Mouse (Mus musculus) liver, embryonic 16.5 days (tissue): ENCODE measurements at regions not wholly inside any gene's neighbourhood (a gene's known extent, or its start where the extent isn't known, plus 50 kb on each side); places are given as distances from the start of the nearest gene placed in this dataset.

ENCODE experiments used
- ATAC-seq: fragments of 200-750 bp; cut with Nextera tagmentation; 2 replicates; pipeline ENCODE4 v1.8.0; 2017; ENCODE audit warnings: low read depth, mild to moderate bottlenecking, moderate number of reproducible peaks, moderate library complexity
- H3K27ac ChIP-seq: fragments of 300-500 bp; sonication (generic); 2 replicates; pipeline ENCODE4 v1.5.1; 2014; ENCODE audit warnings: mild to moderate bottlenecking, low read length
- H3K27me3 ChIP-seq: fragments of 300-500 bp; sonication (generic); 2 replicates; pipeline ENCODE4 v1.6.1; 2014; ENCODE audit warnings: low read depth, low read length, mixed read lengths; ENCODE audit not compliant: control insufficient read depth, insufficient read depth
- H3K36me3 ChIP-seq: fragments of 300-500 bp; sonication (generic); 2 replicates; pipeline ENCODE4 v1.6.1; 2014; ENCODE audit warnings: mild to moderate bottlenecking; ENCODE audit not compliant: control insufficient read depth, insufficient read depth
- H3K4me1 ChIP-seq: fragments of 300-500 bp; sonication (generic); 2 replicates; pipeline ENCODE4 v1.6.1; 2014; ENCODE audit warnings: low read depth, low read length, mixed read lengths; ENCODE audit not compliant: control insufficient read depth
- H3K4me2 ChIP-seq: fragments of 300-500 bp; sonication (generic); 2 replicates; pipeline ENCODE4 v1.6.1; 2014; ENCODE audit warnings: low read depth, low read length, mixed read lengths
- H3K4me3 ChIP-seq: fragments of 300-500 bp; sonication (generic); 2 replicates; pipeline ENCODE4 v1.5.1; 2014; ENCODE audit warnings: low read depth, mild to moderate bottlenecking, low read length
- H3K9ac ChIP-seq: fragments of 300-500 bp; sonication (generic); 2 replicates; pipeline ENCODE4 v1.6.1; 2014; ENCODE audit warnings: low read depth, low read length
- H3K9me3 ChIP-seq: fragments of 300-500 bp; sonication (generic); replicated peaks from 2 replicates; pipeline ENCODE4 v1.6.1; 2016; ENCODE audit warnings: low read length; ENCODE audit not compliant: control insufficient read depth
- WGBS: fragments of 180-500 bp; shearing (Covaris S2); extraction: QIAGEN DNeasy Blood & Tissue Kit; methylation state at CpG from one replicate; pipeline ENCODE4 v1.1.7; 2014; ENCODE audit not compliant: insufficient replicate concordance; 5-methylcytosine and 5-hydroxymethylcytosine counted together

DNA sequence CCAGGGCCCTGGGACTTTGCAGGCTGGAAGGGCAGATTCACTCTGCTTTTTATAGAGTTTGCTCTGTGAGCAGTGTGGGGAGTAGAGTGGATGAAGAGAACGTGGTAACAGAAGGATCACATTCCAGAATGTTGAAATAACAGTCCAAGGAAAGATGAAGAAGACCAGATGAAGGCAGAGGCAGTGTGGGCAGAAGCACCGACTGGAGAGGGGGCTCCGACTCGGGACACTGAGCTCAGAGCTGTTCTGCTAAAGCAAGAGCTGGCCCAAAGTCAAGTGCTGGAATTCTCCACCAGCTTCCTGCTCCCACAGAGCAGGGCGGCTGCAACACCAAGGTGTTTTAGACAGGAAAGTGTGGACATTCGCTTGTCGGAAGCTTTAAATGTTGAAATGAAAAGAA is 230.9 kb upstream of the Nr4a3 start:
- no peaks in the 10 kb centered on the region for H3K36me3 ChIP-seq
- H3K27me3 ChIP-seq, result no peaks in the 10 kb centered on the region
- H3K4me3 ChIP-seq, result no peak overlapping the region
- no peak overlapping the region for H3K4me2 ChIP-seq
- ATAC-seq, result no peak
- 63% methylated on average over 7 of the region's 7 CpGs for WGBS
- no peak overlapping the region for H3K9ac ChIP-seq
- H3K9me3 ChIP-seq, result no peaks in the 10 kb centered on the region
- no peaks in the 10 kb centered on the region for H3K4me1 ChIP-seq
- no peak overlapping the region for H3K27ac ChIP-seq

GRCm38 (mm10) chr4:47818371-47819159 is 226.4 kb upstream of the Nr4a3 start:
- H3K9me3 ChIP-seq, result no peaks in the 10 kb centered on the region
- H3K36me3 ChIP-seq, result no peaks in the 10 kb centered on the region
- no peak overlapping the region for H3K4me3 ChIP-seq
- no peaks in the 10 kb centered on the region for H3K4me1 ChIP-seq
- H3K27me3 ChIP-seq, result no peaks in the 10 kb centered on the region
- H3K27ac ChIP-seq, result no peak overlapping the region
- H3K4me2 ChIP-seq, result no peak overlapping the region
- no peak for ATAC-seq
- H3K9ac ChIP-seq, result no peak overlapping the region
- WGBS, result 70% methylated on average over 18 of the region's 18 CpGs

DNA sequence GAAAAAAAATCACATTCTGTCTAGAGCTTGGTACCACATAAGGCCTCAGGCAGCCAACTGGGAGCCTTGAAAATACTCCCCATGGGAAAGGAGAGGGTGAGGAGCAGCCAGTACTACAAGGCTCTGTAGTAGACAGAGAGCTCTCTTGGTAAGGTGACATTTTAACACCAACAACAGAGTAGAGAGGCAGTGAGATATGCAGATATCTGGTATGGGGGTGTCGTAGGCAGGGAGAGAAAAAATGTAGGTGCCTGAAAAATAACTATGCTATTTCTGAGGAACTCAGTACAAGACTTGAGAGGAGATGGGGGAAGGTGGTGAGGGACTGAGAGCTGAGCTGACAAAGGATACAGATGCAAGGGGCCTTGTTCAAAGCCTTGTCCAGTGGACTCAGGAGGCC is 224.4 kb upstream of the Nr4a3 start:
- H3K4me2 ChIP-seq, result no peak overlapping the region
- no peak overlapping the region for H3K4me3 ChIP-seq
- 62% methylated on average over 1 of the region's 1 CpGs for WGBS
- H3K27ac ChIP-seq, result no peak overlapping the region
- no peaks in the 10 kb centered on the region for H3K36me3 ChIP-seq
- H3K27me3 ChIP-seq, result no peaks in the 10 kb centered on the region
- H3K9ac ChIP-seq, result no peak overlapping the region
- ATAC-seq, result no peak
- H3K4me1 ChIP-seq, result no peaks in the 10 kb centered on the region
- H3K9me3 ChIP-seq, result no peaks in the 10 kb centered on the region

- Histone ChIP-seq H3K27ac (no peak overlapping the region), H3K27me3 (no peaks in the 10 kb centered on the region), H3K9ac (no peak overlapping the region), H3K4me1 (no peaks in the 10 kb centered on the region), H3K36me3 (no peaks in the 10 kb centered on the region), H3K9me3 (no peaks in the 10 kb centered on the region), H3K4me3 (no peak overlapping the region), H3K4me2 (no peak overlapping the region)
- 69% methylated on average over 9 of the region's 9 CpGs for WGBS
- ATAC-seq, result no peak
These were observed 221.7 kb upstream of the Nr4a3 start for GRCm38 (mm10) chr4:47823299-47823698.

DNA sequence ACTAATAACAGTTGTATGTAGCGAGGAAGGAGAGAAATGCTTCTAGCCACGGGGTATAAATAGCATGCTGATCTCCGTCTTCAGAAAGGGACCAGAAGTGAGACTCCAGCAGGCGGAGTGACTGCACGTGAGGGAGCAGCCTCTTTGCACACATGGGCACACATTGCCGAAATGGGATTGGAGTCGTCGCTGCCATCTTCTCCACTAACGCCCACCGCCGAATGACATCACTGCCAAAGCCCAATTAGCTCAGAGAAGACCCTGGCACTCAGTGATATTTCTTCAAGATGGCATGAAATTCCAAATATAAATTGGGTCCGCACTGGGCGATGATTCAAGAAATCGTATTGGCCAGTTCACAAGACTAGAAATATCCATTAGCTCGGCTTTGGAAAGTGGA is 220.9 kb upstream of the Nr4a3 start:
- Histone ChIP-seq H3K27me3 (no peaks in the 10 kb centered on the region), H3K4me2 (no peak overlapping the region), H3K27ac (no peak overlapping the region), H3K9me3 (no peaks in the 10 kb centered on the region), H3K4me1 (no peaks in the 10 kb centered on the region), H3K4me3 (no peak overlapping the region), H3K9ac (no peak overlapping the region), H3K36me3 (no peaks in the 10 kb centered on the region)
- 73% methylated on average over 15 of the region's 15 CpGs for WGBS
- ATAC-seq, result no peak

GRCm38 (mm10) chr4:47832905-47833304 is 212.0 kb upstream of the Nr4a3 start:
- 18% methylated on average over 2 of the region's 2 CpGs for WGBS
- no peak for ATAC-seq
- Histone ChIP-seq H3K36me3 (no peaks in the 10 kb centered on the region), H3K9me3 (no peaks in the 10 kb centered on the region), H3K4me3 (no peak overlapping the region), H3K27me3 (no peaks in the 10 kb centered on the region), H3K4me2 (no peak overlapping the region), H3K27ac (no peak overlapping the region), H3K9ac (no peak overlapping the region), H3K4me1 (no peaks in the 10 kb centered on the region)

DNA sequence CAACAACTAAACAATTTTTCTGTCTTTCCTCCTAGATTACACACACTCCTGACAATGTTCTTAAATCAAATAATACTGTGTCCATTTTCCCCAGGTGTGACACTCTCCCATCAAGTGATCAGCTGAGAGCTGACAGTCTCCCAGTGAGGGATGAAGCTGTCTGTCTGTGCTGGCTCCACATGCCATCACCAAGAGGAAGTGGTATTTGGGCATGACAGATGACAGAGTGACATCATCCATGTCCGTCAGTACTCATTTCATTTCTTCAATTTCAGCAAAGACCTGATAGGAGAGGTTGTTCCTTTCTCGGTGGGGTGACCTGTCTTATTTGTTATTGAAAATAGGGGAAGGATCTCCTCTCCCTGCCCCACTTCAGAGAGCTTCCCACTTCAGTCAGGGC is 206.5 kb upstream of the Nr4a3 start:
- no peak overlapping the region for H3K4me2 ChIP-seq
- no peaks in the 10 kb centered on the region for H3K4me1 ChIP-seq
- H3K9ac ChIP-seq, result no peak overlapping the region
- WGBS, result 19% methylated on average over 2 of the region's 2 CpGs
- H3K36me3 ChIP-seq, result no peaks in the 10 kb centered on the region
- H3K27me3 ChIP-seq, result no peaks in the 10 kb centered on the region
- no peaks in the 10 kb centered on the region for H3K9me3 ChIP-seq
- ATAC-seq, result no peak
- no peak overlapping the region for H3K27ac ChIP-seq
- no peak overlapping the region for H3K4me3 ChIP-seq

GRCm38 (mm10) chr4:47842128-47842656 is 202.8 kb upstream of the Nr4a3 start:
- Histone ChIP-seq H3K4me2 (no peak overlapping the region), H3K36me3 (no peaks in the 10 kb centered on the region), H3K27me3 (no peaks in the 10 kb centered on the region), H3K4me1 (no peaks in the 10 kb centered on the region), H3K9me3 (no peaks in the 10 kb centered on the region), H3K4me3 (no peak overlapping the region), H3K9ac (no peak overlapping the region), H3K27ac (no peak overlapping the region)
- ATAC-seq, result no peak
- 18% methylated on average over 3 of the region's 3 CpGs for WGBS

- H3K9ac ChIP-seq, result no peak overlapping the region
- H3K4me3 ChIP-seq, result no peak overlapping the region
- no peak for ATAC-seq
- WGBS, result 53% methylated on average over 4 of the region's 4 CpGs
- H3K9me3 ChIP-seq, result no peaks in the 10 kb centered on the region
- H3K4me1 ChIP-seq, result no peaks in the 10 kb centered on the region
- H3K36me3 ChIP-seq, result no peaks in the 10 kb centered on the region
- no peak overlapping the region for H3K27ac ChIP-seq
- no peak overlapping the region for H3K4me2 ChIP-seq
- H3K27me3 ChIP-seq, result no peaks in the 10 kb centered on the region
These were observed 199.7 kb upstream of the Nr4a3 start for GRCm38 (mm10) chr4:47845239-47845638.
